Mouse (Mus musculus) embryonic facial prominence, embryonic 10.5 days (tissue): ENCODE data around the gene Poc1b. TPM values are rescaled to one million over a fixed set of nuclear protein-coding genes. Genes with fewer than 3 reads are reported as not detected.
"Not testable (repeated sequence)": the region's sequence is repeated elsewhere in the genome, so short reads cannot be mapped to it uniquely, and the experiment has no call there.

ENCODE experiments used
- DNase-seq: peaks from one replicate; pipeline ENCODE4 v3.0.0-alpha.2; 2017; ENCODE audit warnings: low spot score
- H3K27ac ChIP-seq: fragments of 300-500 bp; sonication (generic); replicated peaks from 2 replicates; pipeline ENCODE4 v1.5.1; 2016; ENCODE audit warnings: mild to moderate bottlenecking
- H3K27me3 ChIP-seq: fragments of 300-500 bp; sonication (generic); replicated peaks from 2 replicates; pipeline ENCODE4 v1.6.1; 2016; ENCODE audit warnings: low read depth, mild to moderate bottlenecking; ENCODE audit not compliant: poor library complexity, severe bottlenecking
- H3K36me3 ChIP-seq: fragments of 300-500 bp; sonication (generic); replicated peaks from 2 replicates; pipeline ENCODE4 v1.6.1; 2016; ENCODE audit warnings: mild to moderate bottlenecking, moderate library complexity
- H3K4me1 ChIP-seq: fragments of 300-500 bp; sonication (generic); 2 replicates; pipeline ENCODE4 v1.6.1; 2016
- H3K4me3 ChIP-seq: fragments of 300-500 bp; sonication (generic); 2 replicates; pipeline ENCODE4 v1.5.1; 2016; ENCODE audit warnings: mild to moderate bottlenecking, moderate library complexity
- H3K9me3 ChIP-seq: fragments of 300-500 bp; sonication (generic); 2 replicates; pipeline ENCODE4 v1.6.1; 2016; ENCODE audit warnings: mild to moderate bottlenecking
- WGBS: fragments of 180-500 bp; shearing (Covaris S2); methylation state at CpG from one replicate; pipeline ENCODE4 v1.1.7; 2016; 5-methylcytosine and 5-hydroxymethylcytosine counted together
- polyA plus RNA-seq: library from polyadenylated mRNA; unstranded; fragments of >200 nt; fragmentation: Nextera tagmentation; extraction: Ambion mirVana; gene quantifications from 2 replicates; pipeline ENCODE4 v1.2.1, GENCODE M21; 2016

The Poc1b gene
- polyA plus RNA-seq, 1 experiment from 2014 or later, result 32.6 TPM

GRCm38 (mm10) chr10:99146596-99146995, 39.8 kb downstream of the Poc1b start:
- WGBS, result 94% methylated on average over 8 of the region's 8 CpGs
- DNase-seq, result no peak
- H3K36me3 ChIP-seq, result peaks cover 39% of the 10 kb centered on the region

GRCm38 (mm10) chr10:99150016-99150415, 43.2 kb downstream of the Poc1b start:
- Histone ChIP-seq H3K4me1 (no peaks in the 10 kb centered on the region), H3K9me3 (no peaks in the 10 kb centered on the region), H3K4me3 (no peak overlapping the region), H3K27me3 (no peaks in the 10 kb centered on the region), H3K36me3 (peaks cover 40% of the 10 kb centered on the region), H3K27ac (no peak overlapping the region)
- DNase-seq, result no peak
- WGBS, result 88% methylated on average over 6 of the region's 6 CpGs

More at GRCm38 (mm10) chr10:99146596-99146995, 39.8 kb downstream of the Poc1b start:
- Histone ChIP-seq H3K27ac (no peak overlapping the region), H3K4me3 (no peak overlapping the region), H3K27me3 (no peaks in the 10 kb centered on the region), H3K9me3 (no peaks in the 10 kb centered on the region), H3K4me1 (no peaks in the 10 kb centered on the region)

- Histone ChIP-seq H3K4me1 (no peaks in the 10 kb centered on the region), H3K27me3 (no peaks in the 10 kb centered on the region), H3K27ac (no peak overlapping the region), H3K4me3 (no peak overlapping the region), H3K9me3 (no peaks in the 10 kb centered on the region), H3K36me3 (peaks cover 37% of the 10 kb centered on the region)
- DNase-seq, result no peak
- 92% methylated on average over 1 of the region's 1 CpGs for WGBS
Observed at GRCm38 (mm10) chr10:99151580-99151979, 44.7 kb downstream of the Poc1b start.

- 93% methylated on average over 6 of the region's 6 CpGs for WGBS
- Histone ChIP-seq H3K27ac (no peak overlapping the region), H3K36me3 (peaks cover 40% of the 10 kb centered on the region)
Observed at GRCm38 (mm10) chr10:99152063-99152462, 45.2 kb downstream of the Poc1b start.

GRCm38 (mm10) chr10:99154635-99155034, 47.8 kb downstream of the Poc1b start:
- DNase-seq, result no peak
- 89% methylated on average over 8 of the region's 8 CpGs for WGBS
- H3K9me3 ChIP-seq, result no peaks in the 10 kb centered on the region
- H3K4me1 ChIP-seq, result no peaks in the 10 kb centered on the region
- H3K4me3 ChIP-seq, result no peak overlapping the region
- H3K27me3 ChIP-seq, result no peaks in the 10 kb centered on the region
- H3K36me3 ChIP-seq, result peaks cover 40% of the 10 kb centered on the region
- H3K27ac ChIP-seq, result no peak overlapping the region

More at GRCm38 (mm10) chr10:99152063-99152462, 45.2 kb downstream of the Poc1b start:
- Histone ChIP-seq H3K4me3 (no peak overlapping the region), H3K9me3 (no peaks in the 10 kb centered on the region), H3K27me3 (no peaks in the 10 kb centered on the region), H3K4me1 (no peaks in the 10 kb centered on the region)
- no peak for DNase-seq

GRCm38 (mm10) chr10:99156808-99157207, 50.0 kb downstream of the Poc1b start:
- no peak for DNase-seq
- no peak overlapping the region for H3K27ac ChIP-seq
- H3K9me3 ChIP-seq, result no peaks in the 10 kb centered on the region
- no peaks in the 10 kb centered on the region for H3K27me3 ChIP-seq
- 92% methylated on average over 5 of the region's 5 CpGs for WGBS
- H3K36me3 ChIP-seq, result peaks cover 39% of the 10 kb centered on the region
- no peaks in the 10 kb centered on the region for H3K4me1 ChIP-seq
- no peak overlapping the region for H3K4me3 ChIP-seq

- not testable (repeated sequence) for H3K27ac ChIP-seq, H3K9me3 ChIP-seq, H3K4me3 ChIP-seq, H3K4me1 ChIP-seq, DNase-seq, H3K27me3 ChIP-seq
- WGBS, result 93% methylated on average over 10 of the region's 10 CpGs
- H3K36me3 ChIP-seq, result peaks cover 45% of the 10 kb centered on the region
Observed at GRCm38 (mm10) chr10:99157697-99158096, 50.9 kb downstream of the Poc1b start.

- DNase-seq, result peak; percentile 53
- H3K4me3 ChIP-seq, result no peak overlapping the region
- no peaks in the 10 kb centered on the region for H3K27me3 ChIP-seq
- WGBS, result 40% methylated on average over 8 of the region's 8 CpGs
- H3K27ac ChIP-seq, result no peak overlapping the region; the same call in 1 of the 2 replicates
- peaks cover 29% of the 10 kb centered on the region for H3K36me3 ChIP-seq
- no peaks in the 10 kb centered on the region for H3K9me3 ChIP-seq
- H3K4me1 ChIP-seq, result peaks cover 21% of the 10 kb centered on the region
Observed at GRCm38 (mm10) chr10:99161987-99162582, 55.2 kb downstream of the Poc1b start.

GRCm38 (mm10) chr10:99163002-99163401, 56.2 kb downstream of the Poc1b start:
- 85% methylated on average over 5 of the region's 5 CpGs for WGBS
- Histone ChIP-seq H3K4me3 (no peak overlapping the region), H3K27me3 (no peaks in the 10 kb centered on the region), H3K27ac (no peak overlapping the region), H3K9me3 (no peaks in the 10 kb centered on the region), H3K4me1 (peaks cover 21% of the 10 kb centered on the region), H3K36me3 (peaks cover 22% of the 10 kb centered on the region)
- no peak for DNase-seq

GRCm38 (mm10) chr10:99164871-99165477, 58.1 kb downstream of the Poc1b start:
- 52% methylated on average over 13 of the region's 13 CpGs for WGBS
- peak; percentile 56 for DNase-seq
- H3K36me3 ChIP-seq, result peaks cover 17% of the 10 kb centered on the region
- H3K27me3 ChIP-seq, result no peaks in the 10 kb centered on the region
- peaks cover 29% of the 10 kb centered on the region for H3K4me1 ChIP-seq
- no peak overlapping the region for H3K4me3 ChIP-seq
- peak overlapping the region; percentile 48; the same call in 1 of the 2 replicates for H3K27ac ChIP-seq
- no peaks in the 10 kb centered on the region for H3K9me3 ChIP-seq

GRCm38 (mm10) chr10:99165751-99166282, 59.0 kb downstream of the Poc1b start:
- Histone ChIP-seq H3K36me3 (peaks cover 8% of the 10 kb centered on the region; the same call in 1 of the 2 replicates), H3K27ac (peak overlapping the region; percentile 48; the same call in 1 of the 2 replicates), H3K4me3 (no peak overlapping the region), H3K9me3 (no peaks in the 10 kb centered on the region), H3K27me3 (no peaks in the 10 kb centered on the region), H3K4me1 (peaks cover 29% of the 10 kb centered on the region)
- no peak for DNase-seq
- WGBS, result 76% methylated on average over 7 of the region's 7 CpGs

- no peak for DNase-seq
- no peaks in the 10 kb centered on the region for H3K9me3 ChIP-seq
- H3K4me3 ChIP-seq, result no peak overlapping the region
- no peaks in the 10 kb centered on the region for H3K27me3 ChIP-seq
- peaks cover 34% of the 10 kb centered on the region for H3K4me1 ChIP-seq
- WGBS, result 84% methylated on average over 3 of the region's 3 CpGs
- H3K36me3 ChIP-seq, result peaks cover 7% of the 10 kb centered on the region; the same call in 1 of the 2 replicates
- no peak overlapping the region for H3K27ac ChIP-seq
Observed at GRCm38 (mm10) chr10:99166392-99166791, 59.6 kb downstream of the Poc1b start.

GRCm38 (mm10) chr10:99168404-99168803, 61.6 kb downstream of the Poc1b start:
- Histone ChIP-seq H3K4me1 (peaks cover 45% of the 10 kb centered on the region), H3K4me3 (no peak overlapping the region), H3K27ac (no peak overlapping the region), H3K27me3 (no peaks in the 10 kb centered on the region), H3K36me3 (no peaks in the 10 kb centered on the region), H3K9me3 (no peaks in the 10 kb centered on the region)
- 74% methylated on average over 6 of the region's 6 CpGs for WGBS
- no peak for DNase-seq
